Mouse (Mus musculus) hindbrain, embryonic 12.5 days (tissue): Measurements from ENCODE around the gene Nupr1. TPM values are rescaled to one million over a fixed set of nuclear protein-coding genes. Genes with fewer than 3 reads are reported as not detected.

Experiments
- ATAC-seq: fragments of 200-750 bp; cut with Nextera tagmentation; 2 replicates; pipeline ENCODE4 v1.8.0; 2017; ENCODE audit warnings: moderate TSS enrichment; ENCODE audit not compliant: low FRiP score
- H3K27ac ChIP-seq: fragments of 300-500 bp; sonication (generic); 2 replicates; pipeline ENCODE4 v1.5.1; 2016; ENCODE audit warnings: mild to moderate bottlenecking
- H3K27me3 ChIP-seq: fragments of 300-500 bp; sonication (generic); 2 replicates; pipeline ENCODE4 v1.6.1; 2016; ENCODE audit warnings: mild to moderate bottlenecking
- H3K36me3 ChIP-seq: fragments of 300-500 bp; sonication (generic); 2 replicates; pipeline ENCODE4 v1.6.1; 2016; ENCODE audit warnings: mild to moderate bottlenecking
- H3K4me1 ChIP-seq: fragments of 300-500 bp; sonication (generic); 2 replicates; pipeline ENCODE4 v1.6.1; 2016
- H3K4me2 ChIP-seq: fragments of 300-500 bp; sonication (generic); replicated peaks from 2 replicates; pipeline ENCODE4 v1.6.1; 2016; ENCODE audit warnings: mild to moderate bottlenecking
- H3K4me3 ChIP-seq: fragments of 300-500 bp; sonication (generic); 2 replicates; pipeline ENCODE4 v1.5.1; 2016; ENCODE audit warnings: mild to moderate bottlenecking
- H3K9ac ChIP-seq: fragments of 300-500 bp; sonication (generic); 2 replicates; pipeline ENCODE4 v1.6.1; 2016; ENCODE audit warnings: mild to moderate bottlenecking, moderate library complexity
- H3K9me3 ChIP-seq: fragments of 300-500 bp; sonication (generic); replicated peaks from 2 replicates; pipeline ENCODE4 v1.6.1; 2016; ENCODE audit warnings: mild to moderate bottlenecking
- WGBS: fragments of 180-500 bp; shearing (Covaris S2); methylation state at CpG from one replicate; pipeline ENCODE4 v1.1.7; 2016; 5-methylcytosine and 5-hydroxymethylcytosine counted together
- microRNA-seq: library from miRNA; unstranded; fragments of <30 nt; microRNA quantifications from one replicate; pipeline ENCODE4, GENCODE M21; 2017
- polyA plus RNA-seq: library from polyadenylated mRNA; unstranded; fragments of >200 nt; fragmentation: Nextera tagmentation; extraction: Ambion mirVana; gene quantifications from 2 replicates; pipeline ENCODE4 v1.2.1, GENCODE M21; 2016

Gene Nupr1
- polyA plus RNA-seq, 1 experiment from 2014 or later, result 3.8 TPM

GRCm38 (mm10) chr7:126585717-126586116 is 44.9 kb downstream of the Nupr1 start, which contains the start of gene Cln3:
Gene Cln3, minus strand, starts transcription at chr7:126585817.
- Histone ChIP-seq H3K27ac (no peak within 1 kb of the TSS), H3K4me3 (no peak within 1 kb of the TSS), H3K9ac (no peak within 1 kb of the TSS), H3K4me1 (peaks cover 12% of the 10 kb centered on the region), H3K9me3 (no peaks in the 10 kb centered on the region), H3K36me3 (no peaks in the 10 kb centered on the region), H3K27me3 (peaks cover 29% of the 10 kb centered on the region), H3K4me2 (no peak within 1 kb of the TSS)
- ATAC-seq, result no peak
- WGBS, result 75% methylated on average over 6 of the region's 6 CpGs

DNA sequence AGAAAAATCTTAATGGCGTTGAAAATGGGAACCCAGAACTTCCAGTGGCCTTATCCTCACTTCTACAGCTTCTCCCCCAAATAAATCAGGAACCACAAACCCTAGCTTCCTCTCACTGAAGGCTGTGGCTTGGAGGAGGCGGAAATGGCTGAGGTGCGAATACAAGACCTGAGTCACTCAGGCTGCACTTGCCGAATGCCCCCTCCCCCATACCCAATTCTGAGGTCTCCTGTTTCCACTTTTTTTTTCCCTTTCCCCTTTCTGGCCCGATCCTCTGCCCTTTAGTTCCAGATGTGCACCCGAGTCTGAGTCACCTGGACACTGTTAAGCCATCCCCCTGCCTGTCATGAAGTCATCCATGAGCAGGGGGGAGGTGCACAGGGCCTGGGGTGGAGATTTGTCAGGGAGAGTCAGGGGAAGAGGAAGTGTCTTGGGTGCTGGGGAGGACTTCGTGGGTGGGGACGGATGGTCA is 46.1 kb downstream of the Nupr1 start, which contains the start of gene Apobr:
Apobr (plus strand) TSS at position 437 of the 472 bp plus-strand sequence.
- Histone ChIP-seq H3K4me2 (peak within 1 kb of the TSS; percentile 82), H3K4me1 (peaks cover 12% of the 10 kb centered on the region), H3K9me3 (no peaks in the 10 kb centered on the region), H3K9ac (no peak within 1 kb of the TSS), H3K27ac (no peak within 1 kb of the TSS; the same call in 1 of the 2 replicates), H3K27me3 (peaks cover 29% of the 10 kb centered on the region), H3K36me3 (no peaks in the 10 kb centered on the region), H3K4me3 (peak within 1 kb of the TSS; percentile 48; the same call in 1 of the 2 replicates)
- ATAC-seq, result no peak
- whole genome bisulfite sequencing, result 78% methylated on average over 8 of the region's 8 CpGs

GRCm38 (mm10) chr7:126583761-126584160 is 46.9 kb downstream of the Nupr1 start:
- no peaks in the 10 kb centered on the region for H3K9me3 ChIP-seq
- H3K9ac ChIP-seq, result no peak overlapping the region
- no peak for ATAC-seq
- H3K36me3 ChIP-seq, result peaks cover 3% of the 10 kb centered on the region
- peak overlapping the region; percentile 73; the same call in 1 of the 2 replicates for H3K27ac ChIP-seq
- H3K27me3 ChIP-seq, result peaks cover 29% of the 10 kb centered on the region
- H3K4me3 ChIP-seq, result peak overlapping the region; percentile 48
- 62% methylated on average over 6 of the region's 6 CpGs for WGBS
- peaks cover 12% of the 10 kb centered on the region for H3K4me1 ChIP-seq
- H3K4me2 ChIP-seq, result peak overlapping the region; percentile 82

- peaks cover 8% of the 10 kb centered on the region for H3K36me3 ChIP-seq
- peak; percentile 82 for ATAC-seq
- peak overlapping the region; percentile 73 for H3K27ac ChIP-seq
- peak overlapping the region; percentile 62 for H3K9ac ChIP-seq
- no peaks in the 10 kb centered on the region for H3K9me3 ChIP-seq
- peak overlapping the region; percentile 82 for H3K4me2 ChIP-seq
- peaks cover 12% of the 10 kb centered on the region for H3K4me1 ChIP-seq
- WGBS, result under 1% methylated on average over 22 of the region's 22 CpGs
- peak overlapping the region; percentile 48 for H3K4me3 ChIP-seq
- H3K27me3 ChIP-seq, result peaks cover 29% of the 10 kb centered on the region
These were observed 47.4 kb downstream of the Nupr1 start for GRCm38 (mm10) chr7:126583251-126583709.

GRCm38 (mm10) chr7:126582759-126583158 is 47.9 kb downstream of the Nupr1 start:
- peaks cover 9% of the 10 kb centered on the region for H3K4me1 ChIP-seq
- H3K4me3 ChIP-seq, result peak overlapping the region; percentile 48
- WGBS, result 2% methylated on average over 20 of the region's 20 CpGs
- H3K27me3 ChIP-seq, result peaks cover 29% of the 10 kb centered on the region
- ATAC-seq, result peak; percentile 70
- H3K36me3 ChIP-seq, result peaks cover 11% of the 10 kb centered on the region
- H3K9ac ChIP-seq, result peak overlapping the region; percentile 62
- H3K4me2 ChIP-seq, result peak overlapping the region; percentile 82
- no peaks in the 10 kb centered on the region for H3K9me3 ChIP-seq
- no peak overlapping the region for H3K27ac ChIP-seq

- Histone ChIP-seq H3K27me3 (peaks cover 19% of the 10 kb centered on the region), H3K9ac (no peak overlapping the region), H3K4me2 (no peak overlapping the region)
These were observed 49.0 kb downstream of the Nupr1 start for GRCm38 (mm10) chr7:126581661-126582060.

DNA sequence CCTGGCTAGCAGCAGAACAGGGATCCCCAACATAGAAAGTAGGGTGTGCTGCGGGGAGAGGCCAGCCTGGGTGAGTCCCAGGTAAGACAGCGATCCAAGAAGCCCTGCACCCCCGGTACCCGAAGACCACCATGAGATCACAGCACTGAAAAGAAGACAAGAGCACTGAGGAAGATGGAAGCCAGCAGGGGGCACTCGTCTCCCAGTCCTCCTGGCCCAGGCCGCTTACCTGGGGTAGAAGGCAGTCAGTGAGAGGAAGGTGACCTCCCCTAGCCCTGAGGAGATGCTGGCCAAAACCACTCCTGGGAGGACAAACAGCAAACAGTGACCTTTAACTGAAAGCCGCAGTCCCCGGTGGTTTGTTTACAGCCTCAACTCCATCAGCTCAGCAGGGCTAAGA is 51.5 kb downstream of the Nupr1 start:
- Histone ChIP-seq H3K4me3 (no peak overlapping the region), H3K27me3 (no peaks in the 10 kb centered on the region), H3K27ac (no peak overlapping the region), H3K9ac (no peak overlapping the region), H3K9me3 (no peaks in the 10 kb centered on the region), H3K4me2 (no peak overlapping the region), H3K4me1 (peaks cover 6% of the 10 kb centered on the region), H3K36me3 (peaks cover 26% of the 10 kb centered on the region)
- 57% methylated on average over 8 of the region's 8 CpGs for WGBS
- ATAC-seq, result no peak

More at GRCm38 (mm10) chr7:126581661-126582060, 49.0 kb downstream of the Nupr1 start:
- no peaks in the 10 kb centered on the region for H3K9me3 ChIP-seq
- WGBS, result 94% methylated on average over 6 of the region's 6 CpGs
- ATAC-seq, result no peak
- H3K4me3 ChIP-seq, result no peak overlapping the region
- H3K36me3 ChIP-seq, result peaks cover 18% of the 10 kb centered on the region
- H3K4me1 ChIP-seq, result peaks cover 6% of the 10 kb centered on the region
- H3K27ac ChIP-seq, result no peak overlapping the region

- Histone ChIP-seq H3K27ac (no peak overlapping the region), H3K36me3 (peaks cover 33% of the 10 kb centered on the region)
- ATAC-seq, result no peak
These were observed 53.7 kb downstream of the Nupr1 start for GRCm38 (mm10) chr7:126576946-126577345.

More at GRCm38 (mm10) chr7:126576946-126577345, 53.7 kb downstream of the Nupr1 start:
- Histone ChIP-seq H3K4me3 (no peak overlapping the region), H3K4me1 (no peaks in the 10 kb centered on the region), H3K27me3 (no peaks in the 10 kb centered on the region), H3K4me2 (no peak overlapping the region), H3K9me3 (no peaks in the 10 kb centered on the region), H3K9ac (no peak overlapping the region)
- 60% methylated on average over 8 of the region's 8 CpGs for WGBS

Small RNAs within 50 kb of the gene (microRNA-seq; reads per million reads assigned to microRNA genes)
- gene Mir7059, result 0.81 reads per million

Other genes with a start within 250 kb of the Nupr1 start
- 3.8 and 4.7 TPM in 2 replicates for gene Nfatc2ip, start 234.1 kb downstream of the Nupr1 start, polyA plus RNA-seq
- gene Cd19, start 216.0 kb downstream of the Nupr1 start, polyA plus RNA-seq, result not detected in 2 replicates
- 31.1 and 32.1 TPM in 2 replicates for gene Rabep2, start 202.1 kb downstream of the Nupr1 start, polyA plus RNA-seq
- gene Atp2a1, start 167.8 kb downstream of the Nupr1 start, polyA plus RNA-seq, result 4.1 and 16.7 TPM in 2 replicates
- gene Sh2b1, start 155.4 kb downstream of the Nupr1 start, polyA plus RNA-seq, result 63.5 and 65.8 TPM in 2 replicates
- 113 and 116 TPM in 2 replicates for gene Tufm, start 143.5 kb downstream of the Nupr1 start, polyA plus RNA-seq
- gene Atxn2l, start 127.4 kb downstream of the Nupr1 start, polyA plus RNA-seq, result 76.8 and 90.1 TPM in 2 replicates
- 201 and 206 TPM in 2 replicates for gene Eif3c, start 64.5 kb downstream of the Nupr1 start, polyA plus RNA-seq
- gene Apobr, start 45.9 kb downstream of the Nupr1 start, polyA plus RNA-seq, result 0.39 and 0.43 TPM in 2 replicates
- 31.7 and 33.7 TPM in 2 replicates for gene Cln3, start 45.0 kb downstream of the Nupr1 start, polyA plus RNA-seq
- gene Il27, start 35.9 kb downstream of the Nupr1 start, polyA plus RNA-seq, result not detected in 2 replicates
- gene Sgf29, start 18.4 kb upstream of the Nupr1 start, polyA plus RNA-seq, result 27.3 and 40.6 TPM in 2 replicates
- gene Sult1a1, start 45.6 kb upstream of the Nupr1 start, polyA plus RNA-seq, result 0.65 and 1.4 TPM in 2 replicates
- gene Bola2, start 64.5 kb upstream of the Nupr1 start, polyA plus RNA-seq, result 121 and 147 TPM in 2 replicates
- gene Slx1b, start 64.9 kb upstream of the Nupr1 start, polyA plus RNA-seq, result 15.3 and 17.1 TPM in 2 replicates
- gene Coro1a, start 76.9 kb upstream of the Nupr1 start, polyA plus RNA-seq, result 53.6 and 56.9 TPM in 2 replicates
- 63.6 and 67.8 TPM in 2 replicates for gene Mapk3, start 128.7 kb upstream of the Nupr1 start, polyA plus RNA-seq
- 1.4 TPM in 2 replicates for gene Gdpd3, start 135.5 kb upstream of the Nupr1 start, polyA plus RNA-seq
- 140 and 144 TPM in 2 replicates for gene Ypel3, start 146.1 kb upstream of the Nupr1 start, polyA plus RNA-seq
- gene Tbx6, start 150.6 kb upstream of the Nupr1 start, polyA plus RNA-seq, result 0.48 and 1.1 TPM in 2 replicates
- 286 and 294 TPM in 2 replicates for gene Ppp4c, start 161.6 kb upstream of the Nupr1 start, polyA plus RNA-seq
- 23.7 and 24.9 TPM in 2 replicates for gene Fam57b, start 166.8 kb upstream of the Nupr1 start, polyA plus RNA-seq
- gene 4930451I11Rik, start 200.8 kb upstream of the Nupr1 start, polyA plus RNA-seq, result not detected in 2 replicates
- gene Doc2a, start 216.6 kb upstream of the Nupr1 start, polyA plus RNA-seq, result 4.3 and 4.4 TPM in 2 replicates
- gene Hirip3, start 231.1 kb upstream of the Nupr1 start, polyA plus RNA-seq, result 30.5 and 35.4 TPM in 2 replicates
- 89.0 and 92.6 TPM in 2 replicates for gene Ino80e, start 231.5 kb upstream of the Nupr1 start, polyA plus RNA-seq